Mouse (Mus musculus): ENCODE measurements around the gene Pcdh19. TPM values are rescaled to one million over a fixed set of nuclear protein-coding genes. Genes with fewer than 3 reads are reported as not detected.

The Pcdh19 gene
- total RNA-seq (2023), result not detected

DNA sequence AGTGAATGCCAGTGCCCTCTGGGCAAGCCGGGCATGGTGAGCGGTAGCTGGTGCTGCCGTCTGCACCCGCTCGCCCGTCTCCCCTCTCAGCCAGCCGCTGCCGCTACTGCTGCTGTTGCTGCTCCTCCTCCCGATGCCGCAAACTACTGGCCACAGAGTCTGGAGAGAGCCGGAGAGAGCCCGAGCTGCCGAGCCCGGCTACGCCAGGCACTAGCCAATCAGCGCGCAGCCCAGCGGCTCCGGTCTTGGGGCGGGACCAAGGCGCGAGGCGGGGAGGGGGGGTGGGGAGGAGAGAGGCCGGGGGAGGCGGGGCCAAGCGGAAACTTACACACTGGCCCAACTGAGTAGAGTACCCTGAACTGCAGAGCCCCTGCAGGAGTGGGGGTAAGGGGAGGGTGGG is at the start of gene Pcdh19:
Gene Pcdh19 (minus strand): TSS at position 148 of the 400 bp plus-strand sequence.

Other genes starting within 250 kb of the Pcdh19 start
- gene Tnmd, start 162.0 kb upstream of the Pcdh19 start, total RNA-seq (2023), result not detected
- 2.1 TPM for gene Tspan6, start 209.4 kb upstream of the Pcdh19 start, total RNA-seq (2023)
- gene Srpx2, start 219.4 kb upstream of the Pcdh19 start, total RNA-seq (2023), result not detected